In the genomic region with DNA sequence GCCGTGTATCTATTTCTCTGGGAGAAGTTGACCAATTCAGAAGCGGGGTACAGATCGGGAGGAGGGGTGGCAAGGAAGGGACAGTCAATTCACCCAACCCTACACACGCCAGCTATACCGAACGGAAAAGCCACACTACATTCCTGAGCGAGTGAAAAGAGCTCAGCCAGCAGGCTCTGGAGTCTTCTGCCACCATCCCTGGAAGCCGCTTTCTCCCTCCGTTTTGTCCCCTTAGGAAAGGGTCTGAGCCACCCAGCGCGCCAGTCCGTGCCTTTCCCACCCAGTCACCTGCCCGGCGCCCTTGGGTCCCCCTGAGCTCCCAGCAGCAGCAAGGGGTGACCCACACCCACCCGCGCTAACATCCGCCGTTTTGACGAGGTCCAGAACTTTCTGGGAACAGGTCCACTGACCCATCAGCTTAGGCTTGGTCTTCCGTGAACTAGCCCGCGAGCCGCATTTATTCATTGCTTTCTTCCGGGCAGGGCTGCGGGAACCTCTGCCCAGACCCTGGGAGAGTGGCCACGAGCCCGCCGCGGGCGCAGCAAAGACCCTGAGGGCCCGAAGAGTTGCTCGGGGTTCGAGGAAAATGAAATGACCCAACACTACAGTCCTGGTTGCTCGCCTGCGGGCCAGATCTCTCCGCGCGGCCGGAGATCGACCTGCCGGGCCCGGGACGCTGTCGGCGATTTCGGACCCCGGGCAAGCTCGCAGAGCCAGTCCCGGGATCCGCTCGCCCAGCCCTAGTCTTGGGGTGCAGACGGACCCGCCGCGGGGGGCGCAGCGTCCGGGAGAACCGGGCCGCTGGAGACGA, we compare ENCODE assay signal across 8 mouse cellular contexts. TPM values are rescaled to one million over a fixed set of nuclear protein-coding genes. Genes with fewer than 3 reads are reported as not detected.
DNase-seq lines count a peak whose midpoint lies in the region; ATAC-seq and TF ChIP-seq lines count a peak whose summit lies in the region.

No protein-coding gene starts in this region.

- no peak for TF ChIP-seq EP300 in ES-Bruce4 (IDR thresholded peaks at IDR 0.05; ENCODE audit: insufficient read depth, low read depth, low read length)

- no peak for ATAC-seq in heart, embryonic 12.5 days (ENCODE audit: insufficient number of reproducible peaks, low FRiP score)
- ATAC-seq in intestine, postnatal 0 days = no peak
- no peak for ATAC-seq in neural tube, embryonic 13.5 days (ENCODE audit: low read depth)

- DNase-seq in heart, postnatal 36 days = no peak
- peak; percentile 65 for DNase-seq in embryonic facial prominence, embryonic 10.5 days (ENCODE audit: low spot score)
- DNase-seq in gastrocnemius, adult 8-10 months (ENCODE audit: low spot score in 2 of 2) = no peak
- no peak for DNase-seq in adrenal gland, postnatal 14 days

- H3K4me2 ChIP-seq in heart, embryonic 12.5 days = peak overlapping the region; percentile 68
- H3K4me2 ChIP-seq in intestine, postnatal 0 days (replicated peaks; ENCODE audit: low read depth) = peak overlapping the region; percentile 66
- H3K4me2 ChIP-seq in neural tube, embryonic 13.5 days = peak overlapping the region; percentile 88

- no peak for TF ChIP-seq CTCF in ES-Bruce4 (IDR thresholded peaks at IDR 0.05; ENCODE audit: low read depth, low read length)
- no peak for TF ChIP-seq CTCF in intestine, postnatal 0 days (IDR thresholded peaks at IDR 0.05; ENCODE audit: low read depth)

- peak overlapping the region; percentile 44 for H3K4me3 ChIP-seq in heart, embryonic 12.5 days
- peak overlapping the region; percentile 34 for H3K4me3 ChIP-seq in ES-Bruce4 (ENCODE audit: low read depth, low read length)
- peak overlapping the region; percentile 49 for H3K4me3 ChIP-seq in embryonic facial prominence, embryonic 10.5 days
- H3K4me3 ChIP-seq in intestine, postnatal 0 days (ENCODE audit: low read depth, low read length) = peak overlapping the region; percentile 40
- peak overlapping the region; percentile 49 for H3K4me3 ChIP-seq in neural tube, embryonic 13.5 days

- peaks cover 11% of the 10 kb centered on the region for H3K4me1 ChIP-seq in heart, embryonic 12.5 days (replicated peaks)
- no peaks in the 10 kb centered on the region for H3K4me1 ChIP-seq in ES-Bruce4 (ENCODE audit: control insufficient read depth, insufficient read depth, low read length)
- peaks cover 27% of the 10 kb centered on the region for H3K4me1 ChIP-seq in embryonic facial prominence, embryonic 10.5 days
- peaks cover 6% of the 10 kb centered on the region; the same call in 1 of the 2 replicates for H3K4me1 ChIP-seq in intestine, postnatal 0 days (replicated peaks; ENCODE audit: control insufficient read depth, insufficient read depth, low read length)
- H3K4me1 ChIP-seq in neural tube, embryonic 13.5 days (replicated peaks) = peaks cover 81% of the 10 kb centered on the region

- no peaks in the 10 kb centered on the region for H3K9me3 ChIP-seq in heart, embryonic 12.5 days (replicated peaks)
- H3K9me3 ChIP-seq in ES-Bruce4 (replicated peaks; ENCODE audit: control insufficient read depth, insufficient read depth, low read length, poor library complexity, severe bottlenecking) = no peaks in the 10 kb centered on the region
- H3K9me3 ChIP-seq in embryonic facial prominence, embryonic 10.5 days = no peaks in the 10 kb centered on the region
- H3K9me3 ChIP-seq in intestine, postnatal 0 days (ENCODE audit: control insufficient read depth) = no peaks in the 10 kb centered on the region
- H3K9me3 ChIP-seq in neural tube, embryonic 13.5 days = no peaks in the 10 kb centered on the region

- H3K27me3 ChIP-seq in heart, embryonic 12.5 days (replicated peaks) = peaks cover 97% of the 10 kb centered on the region
- H3K27me3 ChIP-seq in ES-Bruce4 (ENCODE audit: control insufficient read depth, insufficient read depth, low read length, poor library complexity, severe bottlenecking) = peaks cover 22% of the 10 kb centered on the region
- H3K27me3 ChIP-seq in embryonic facial prominence, embryonic 10.5 days (replicated peaks; ENCODE audit: low read depth, poor library complexity, severe bottlenecking) = peaks cover 100% of the 10 kb centered on the region
- H3K27me3 ChIP-seq in intestine, postnatal 0 days (replicated peaks; ENCODE audit: control insufficient read depth, insufficient read depth, low read length) = peaks cover 94% of the 10 kb centered on the region
- peaks cover 61% of the 10 kb centered on the region for H3K27me3 ChIP-seq in neural tube, embryonic 13.5 days

- WGBS in heart, embryonic 12.5 days = under 1% methylated on average over 61 of the region's 61 CpGs
- under 1% methylated on average over 61 of the region's 61 CpGs for WGBS in embryonic facial prominence, embryonic 10.5 days
- WGBS in intestine, postnatal 0 days = 1% methylated on average over 61 of the region's 61 CpGs
- WGBS in neural tube, embryonic 13.5 days = under 1% methylated on average over 56 of the region's 61 CpGs

- intact Hi-C loops in heart, postnatal 36 days (cut with DNase I) = no loop called here

- H3K36me3 ChIP-seq in heart, embryonic 12.5 days = no peaks in the 10 kb centered on the region
- H3K36me3 ChIP-seq in ES-Bruce4 (ENCODE audit: control insufficient read depth, insufficient read depth, low read length, poor library complexity, severe bottlenecking) = no peaks in the 10 kb centered on the region
- no peaks in the 10 kb centered on the region for H3K36me3 ChIP-seq in embryonic facial prominence, embryonic 10.5 days (replicated peaks)
- no peaks in the 10 kb centered on the region for H3K36me3 ChIP-seq in intestine, postnatal 0 days (ENCODE audit: control insufficient read depth, insufficient read depth)
- H3K36me3 ChIP-seq in neural tube, embryonic 13.5 days = no peaks in the 10 kb centered on the region

- H3K27ac ChIP-seq in heart, embryonic 12.5 days (ENCODE audit: poor library complexity, severe bottlenecking) = no peak overlapping the region
- H3K27ac ChIP-seq in ES-Bruce4 (ENCODE audit: insufficient read depth, low read length) = no peak overlapping the region
- peak overlapping the region; percentile 54 for H3K27ac ChIP-seq in embryonic facial prominence, embryonic 10.5 days (replicated peaks)
- H3K27ac ChIP-seq in intestine, postnatal 0 days (ENCODE audit: low read depth, low read length) = no peak overlapping the region
- peak overlapping the region; percentile 98 for H3K27ac ChIP-seq in neural tube, embryonic 13.5 days (replicated peaks)

- peak overlapping the region; percentile 54; the same call in 1 of the 2 replicates for H3K9ac ChIP-seq in heart, embryonic 12.5 days
- peak overlapping the region; percentile 74 for H3K9ac ChIP-seq in ES-Bruce4 (ENCODE audit: low read depth, poor library complexity, severe bottlenecking)
- no peak overlapping the region for H3K9ac ChIP-seq in intestine, postnatal 0 days (ENCODE audit: low read depth, low read length)
- H3K9ac ChIP-seq in neural tube, embryonic 13.5 days = peak overlapping the region; percentile 98

- no peak for TF ChIP-seq POLR2A in ES-Bruce4 (IDR thresholded peaks at IDR 0.05; ENCODE audit: insufficient read depth, low read length)

RNA-seq across cellular contexts. Expression of a gene that starts 54.1 kb away (rescaled TPM):
- polyA plus RNA-seq in heart, embryonic 12.5 days (2016; fragmentation: Nextera tagmentation; extraction: Ambion mirVana) = 0.19 TPM in 1 of 2 replicates, not detected in the other
- not detected for total RNA-seq in heart, postnatal 36 days (2021)
- 0.82 TPM in 1 of 2 replicates, not detected in the other for polyA plus RNA-seq in ES-Bruce4 (2011; ENCODE audit: insufficient read depth, insufficient read length, low read depth, missing spikeins)
- 0.17 TPM in 1 of 2 replicates, not detected in the other for polyA plus RNA-seq in embryonic facial prominence, embryonic 10.5 days (2016; fragmentation: Nextera tagmentation; extraction: Ambion mirVana)
- polyA plus RNA-seq in intestine, postnatal 0 days (2015; fragmentation: Nextera tagmentation; extraction: Ambion mirVana) = 0.60 and 0.65 TPM in 2 replicates
- polyA plus RNA-seq in neural tube, embryonic 13.5 days (2015; fragmentation: Nextera tagmentation; extraction: Ambion mirVana) = 0.15 and 0.67 TPM in 2 replicates
- not detected for total RNA-seq in gastrocnemius, adult 8-10 months (2022)
- total RNA-seq in adrenal gland, postnatal 14 days (2021) = 0.86 and 2.1 TPM in 2 replicates

RNA-seq across cellular contexts. Expression of a gene that starts 58.2 kb away (rescaled TPM):
- polyA plus RNA-seq in heart, embryonic 12.5 days (2016; fragmentation: Nextera tagmentation; extraction: Ambion mirVana) = 53.5 and 56.6 TPM in 2 replicates
- total RNA-seq in heart, postnatal 36 days (2021) = 100 to 1,000 TPM; 123 to 138 TPM
- 41.5 and 48.1 TPM in 2 replicates for polyA plus RNA-seq in ES-Bruce4 (2011; ENCODE audit: insufficient read depth, insufficient read length, low read depth, missing spikeins)
- polyA plus RNA-seq in embryonic facial prominence, embryonic 10.5 days (2016; fragmentation: Nextera tagmentation; extraction: Ambion mirVana) = 11.1 and 12.1 TPM in 2 replicates
- polyA plus RNA-seq in intestine, postnatal 0 days (2015; fragmentation: Nextera tagmentation; extraction: Ambion mirVana) = 15.8 and 16.2 TPM in 2 replicates
- 15.9 and 19.4 TPM in 2 replicates for polyA plus RNA-seq in neural tube, embryonic 13.5 days (2015; fragmentation: Nextera tagmentation; extraction: Ambion mirVana)
- total RNA-seq in gastrocnemius, adult 8-10 months (2022) = 100 to 1,000 TPM; 164 to 186 (median 172) TPM
- total RNA-seq in adrenal gland, postnatal 14 days (2021) = 92.9 and 98.4 TPM in 2 replicates

Comparison
In these comparisons a context has a peak if more than half of its experiments do, and no peak if none do; other contexts are left out.
1. H3K27ac ChIP-seq: peak in embryonic facial prominence, embryonic 10.5 days (single experiment) and neural tube, embryonic 13.5 days (single experiment); none in heart, embryonic 12.5 days (single experiment), ES-Bruce4 (single experiment) and intestine, postnatal 0 days (single experiment).
2. Peak in every context shown above with its lines, with median percentiles within 50 percentile points of each other: H3K4me2 ChIP-seq and H3K4me3 ChIP-seq.